Mouse (Mus musculus) Patski (cell line): ENCODE measurements around the gene Chn2. TPM values are rescaled to one million over a fixed set of nuclear protein-coding genes. Genes with fewer than 3 reads are reported as not detected.

Source experiments
- ATAC-seq: fragments of 100-300 bp; one replicate; pipeline ENCODE4 v1.8.0; 2021
- CTCF ChIA-PET: fragments of 350-600 bp; sonication (Branson Sonifier 250); formaldehyde crosslinking; loops from one replicate; lab custom pipeline; 2022; ENCODE audit warnings: inconsistent platforms; lab: Charles Lee
- POLR2A ChIA-PET: fragments of 350-600 bp; sonication (Branson Sonifier 250); formaldehyde crosslinking; loops from one replicate; lab custom pipeline; 2022; ENCODE audit warnings: antibody characterized with exemption, inconsistent platforms; lab: Charles Lee
- DNase-seq: peaks from one replicate; pipeline ENCODE4 v3.0.0-alpha.2; 2011; ENCODE audit warnings: low read depth, low spot score
- H3K27me3 ChIP-seq: fragments of 371-371 bp; one replicate; pipeline ENCODE4 v1.5.1; 2021
- CTCF ChIP-seq: fragments of 100-300 bp; IDR thresholded peaks from one replicate; pipeline ENCODE4 v1.5.1; 2021
- in situ Hi-C: fragments of 300-500 bp; cut with MboI; formaldehyde crosslinking; loops from 3 replicates; pipeline ENCODE4 v1.11.1; 2018; ENCODE audit warnings: low pct_unique_long_range_greater_than_20kb, mixed read lengths
- polyA plus RNA-seq: library from polyadenylated mRNA; unstranded; gene quantifications from one replicate; pipeline ENCODE4 v1.2.3, GENCODE M21; 2021

The Chn2 gene
- polyA plus RNA-seq, 1 experiment from 2014 or later: 15.7 TPM

DNA sequence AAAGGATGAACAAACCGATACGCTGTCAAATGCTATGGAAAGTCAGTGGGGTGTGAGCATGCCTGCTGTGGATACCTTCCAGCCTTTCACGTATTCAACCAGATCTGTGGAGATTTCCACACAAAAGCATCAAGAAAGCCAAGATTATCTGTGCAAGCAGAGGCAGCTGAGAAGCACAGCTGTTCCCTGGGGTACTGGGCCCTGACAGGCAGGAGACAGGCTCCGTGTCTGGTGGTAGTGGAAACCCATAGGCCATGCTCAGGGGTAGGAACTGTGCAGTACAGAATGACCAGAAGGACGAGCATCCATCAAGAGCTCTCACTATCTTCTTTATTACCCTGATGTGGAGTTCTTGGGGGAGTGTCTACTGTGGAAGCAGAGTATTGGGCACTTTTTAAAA, 166.1 kb downstream of the Chn2 start:
- no peaks in the 10 kb centered on the region for H3K27me3 ChIP-seq
- TF ChIP-seq CTCF: no peak
- POLR2A ChIA-PET: no interaction called here
- no peak for ATAC-seq
- in situ Hi-C loops: no loop called here
- CTCF ChIA-PET: interaction anchor here (1.4 kb wide), 1 partner anchor 34 kb away, joined by 4 read pairs; no protein-coding TSS in a partner anchor
- DNase-seq: no peak

DNA sequence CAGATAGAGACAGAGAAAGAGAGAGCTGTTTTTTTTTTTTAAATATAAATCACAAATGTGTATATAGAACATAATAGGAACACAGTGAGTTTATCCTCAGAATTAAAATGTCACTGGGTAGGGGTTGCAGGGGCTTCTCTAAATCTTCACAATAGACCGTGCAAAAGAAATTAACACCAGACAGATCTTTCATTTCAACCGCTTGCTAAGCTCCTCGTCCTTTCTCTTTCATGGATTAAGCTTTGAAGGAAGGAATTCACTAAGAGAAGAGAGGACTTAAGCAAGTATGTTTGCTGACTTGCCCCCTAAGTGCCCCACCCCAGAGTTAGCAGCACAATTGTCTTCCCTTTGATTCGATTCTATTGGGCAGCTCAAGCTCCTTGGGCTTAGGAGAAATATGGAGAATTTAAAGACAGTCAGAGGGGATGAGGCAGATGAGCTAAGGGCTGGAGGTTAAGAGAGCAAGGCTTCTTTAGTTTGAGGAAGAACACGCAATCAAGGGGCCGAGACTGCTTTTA, 166.9 kb downstream of the Chn2 start:
- DNase-seq (no peak), ATAC-seq (no peak)
- no peaks in the 10 kb centered on the region for H3K27me3 ChIP-seq
- POLR2A ChIA-PET: no interaction called here
- in situ Hi-C loops: no loop called here
- CTCF ChIA-PET: interaction anchor here (1.4 kb wide), 1 partner anchor 35 kb away, joined by 4 read pairs; no protein-coding TSS in a partner anchor
- no peak for TF ChIP-seq CTCF

DNA sequence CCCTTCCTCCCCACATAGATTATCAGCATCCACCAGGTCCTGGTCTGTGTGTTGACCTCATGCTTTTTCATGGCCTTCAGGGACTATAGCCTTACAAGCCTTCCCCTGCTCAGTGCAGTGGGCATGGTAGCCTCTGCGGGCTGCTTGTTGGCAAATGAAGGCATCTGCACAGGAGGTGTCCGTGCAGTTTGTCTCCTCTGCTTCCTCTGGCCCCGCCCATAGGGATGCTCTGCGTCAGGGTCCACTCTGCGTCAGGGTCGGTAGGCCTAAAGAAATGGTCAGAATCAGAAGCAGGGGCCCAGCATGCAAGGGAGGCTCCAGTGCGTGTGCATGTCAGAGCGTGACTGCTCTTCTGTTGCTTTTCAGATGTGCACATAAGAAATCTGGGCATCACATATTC, 169.4 kb downstream of the Chn2 start:
- DNase-seq (no peak), ATAC-seq (no peak)
- TF ChIP-seq CTCF: no peak
- no peaks in the 10 kb centered on the region for H3K27me3 ChIP-seq
- in situ Hi-C loops: no loop called here
- POLR2A ChIA-PET: interaction anchor here (0.6 kb wide), 1 partner anchor 9 kb away, joined by 3 read pairs; no protein-coding TSS in a partner anchor
- CTCF ChIA-PET: no interaction called here

DNA sequence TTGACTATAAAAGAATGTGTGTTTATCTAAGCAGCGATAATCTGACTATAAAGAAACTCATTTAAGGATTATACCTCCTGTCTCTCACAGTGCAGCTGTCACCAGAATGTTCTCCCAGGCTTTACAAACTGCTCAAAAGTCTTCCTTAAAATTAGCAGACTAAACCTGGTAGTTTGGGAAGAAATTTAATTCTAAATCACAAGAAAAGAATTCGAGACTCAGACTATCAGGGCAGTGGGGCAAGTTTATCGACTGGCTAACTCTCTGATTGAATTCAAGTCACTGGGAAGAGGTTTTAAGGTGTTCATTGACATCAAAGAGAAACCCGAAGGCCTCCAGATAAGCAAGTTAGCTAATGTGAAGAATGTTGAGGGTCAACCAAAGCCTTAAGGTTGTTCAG, 171.6 kb downstream of the Chn2 start:
- TF ChIP-seq CTCF: no peak
- DNase-seq (no peak), ATAC-seq (no peak)
- POLR2A ChIA-PET: interaction anchor here (0.8 kb wide), 1 partner anchor 368 kb away, joined by 10 read pairs; no protein-coding TSS in a partner anchor
- H3K27me3 ChIP-seq: no peaks in the 10 kb centered on the region
- in situ Hi-C loops: no loop called here
- CTCF ChIA-PET: no interaction called here

DNA sequence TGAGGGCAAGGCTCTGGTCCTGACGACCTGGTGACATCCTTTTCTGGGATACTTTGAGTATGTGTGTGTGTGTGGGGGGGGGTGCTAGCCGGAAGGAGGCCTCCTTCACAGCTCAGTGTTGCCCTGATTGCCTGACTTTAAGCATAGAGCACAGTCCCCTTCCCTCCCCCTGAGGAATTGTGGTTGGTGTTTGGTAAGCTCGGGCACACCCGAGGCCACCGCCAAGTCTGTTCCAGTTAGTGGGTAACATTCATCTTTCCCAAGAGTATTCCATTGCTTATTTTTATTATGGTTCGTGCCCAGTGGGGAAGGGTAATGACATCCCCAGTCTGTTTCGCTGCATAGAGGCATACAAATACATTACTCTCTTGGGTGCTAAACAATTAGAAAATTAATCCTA, 172.6 kb downstream of the Chn2 start:
- no peak for TF ChIP-seq CTCF
- DNase-seq (no peak), ATAC-seq (no peak)
- in situ Hi-C loops: no loop called here
- H3K27me3 ChIP-seq: no peaks in the 10 kb centered on the region
- ChIA-PET CTCF (no interaction called here), POLR2A (interaction anchor here (0.6 to 0.8 kb wide), 2 partner anchors 18 to 369 kb away, joined by 3 to 10 read pairs; no protein-coding TSS in a partner anchor)

DNA sequence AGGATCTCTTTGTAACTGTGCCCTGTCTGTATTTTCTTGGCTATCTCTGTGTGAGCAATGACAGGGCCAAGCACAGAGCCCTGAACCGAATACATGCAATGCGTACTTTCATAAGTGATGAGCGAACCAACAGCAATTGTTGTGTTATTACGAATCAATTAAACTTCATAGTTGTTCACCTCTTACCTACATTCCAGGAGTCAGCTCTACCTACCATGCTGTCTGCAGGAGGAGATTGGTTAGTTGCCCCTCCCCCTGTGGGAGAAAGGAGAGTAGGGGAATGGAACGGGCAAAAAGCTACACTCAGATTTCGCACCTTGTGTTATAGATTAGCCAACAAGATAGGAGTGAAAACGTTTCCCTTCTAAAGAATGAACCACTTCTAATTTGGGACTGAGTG, 174.4 kb downstream of the Chn2 start:
- ChIA-PET CTCF (interaction anchor here (1.0 kb wide), 1 partner anchor 15 kb away, joined by 3 read pairs; no protein-coding TSS in a partner anchor), POLR2A (no interaction called here)
- in situ Hi-C loops: no loop called here
- DNase-seq (no peak), ATAC-seq (no peak)
- no peak for TF ChIP-seq CTCF
- H3K27me3 ChIP-seq: no peaks in the 10 kb centered on the region

DNA sequence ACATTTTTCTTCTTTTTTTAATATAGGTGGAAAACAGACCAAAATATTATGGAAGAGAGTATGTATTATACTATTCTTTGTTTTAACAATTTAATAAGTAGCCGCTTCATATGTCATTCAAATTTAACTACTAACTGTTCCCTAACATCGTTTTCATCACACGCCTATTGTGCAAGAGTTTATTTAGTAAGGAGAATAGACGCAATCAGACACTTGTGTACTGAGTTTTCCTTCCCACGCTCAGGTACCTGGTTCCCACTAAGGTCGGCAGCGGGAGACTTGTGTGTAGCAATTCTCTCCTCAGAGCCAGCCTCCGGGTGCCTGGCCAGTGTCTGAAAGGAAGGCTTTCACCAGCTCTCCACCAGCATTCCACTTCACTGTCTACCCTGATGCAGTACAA, 176.3 kb downstream of the Chn2 start:
- in situ Hi-C loops: no loop called here
- no peaks in the 10 kb centered on the region for H3K27me3 ChIP-seq
- POLR2A ChIA-PET: no interaction called here
- CTCF ChIA-PET: no interaction called here
- ATAC-seq: no peak
- no peak for TF ChIP-seq CTCF
- no peak for DNase-seq

DNA sequence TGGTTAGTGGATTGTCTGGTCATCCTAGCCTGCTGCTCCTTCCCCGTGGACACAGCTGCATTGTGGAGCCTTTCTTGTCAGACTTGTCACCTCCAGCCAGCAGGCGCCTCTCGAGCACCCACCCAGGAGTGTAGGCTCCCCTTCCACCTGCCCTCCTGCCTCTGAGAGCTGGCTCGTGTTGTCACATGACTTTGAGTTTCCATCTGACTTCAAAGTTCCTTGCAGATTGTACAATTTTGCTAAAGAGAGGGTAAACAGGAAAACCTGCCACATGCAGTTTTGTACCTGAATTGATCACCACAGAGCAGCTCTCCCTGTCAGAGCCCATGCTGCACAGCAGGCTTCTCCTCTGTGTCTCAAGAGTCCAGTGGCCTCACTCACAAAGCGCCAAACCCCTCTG, 177.2 kb downstream of the Chn2 start:
- in situ Hi-C loops: no loop called here
- ATAC-seq: no peak
- no peak for DNase-seq
- no peaks in the 10 kb centered on the region for H3K27me3 ChIP-seq
- no peak for TF ChIP-seq CTCF
- POLR2A ChIA-PET: no interaction called here
- CTCF ChIA-PET: no interaction called here

DNA sequence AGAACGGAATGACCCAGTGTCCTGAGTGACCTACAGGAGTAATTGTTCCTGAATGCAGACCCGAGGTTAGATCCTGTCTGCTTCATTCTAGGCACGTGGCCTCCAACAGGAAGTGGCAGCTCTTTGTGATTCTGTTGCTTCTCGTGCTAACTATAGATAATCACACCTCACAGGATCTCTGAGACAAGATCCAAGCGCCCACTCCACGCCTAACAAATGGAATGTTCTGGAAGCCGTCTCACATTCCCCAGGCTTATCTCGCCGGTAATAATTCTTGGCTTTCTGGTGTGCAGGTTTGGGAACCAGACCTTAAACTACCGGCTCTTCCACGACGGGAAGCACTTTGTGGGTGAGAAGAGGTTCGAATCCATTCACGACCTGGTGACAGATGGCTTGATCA, 180.8 kb downstream of the Chn2 start:
- CTCF ChIA-PET: no interaction called here
- TF ChIP-seq CTCF: no peak
- ATAC-seq (no peak), DNase-seq (no peak)
- in situ Hi-C loops: no loop called here
- POLR2A ChIA-PET: no interaction called here
- no peaks in the 10 kb centered on the region for H3K27me3 ChIP-seq

DNA sequence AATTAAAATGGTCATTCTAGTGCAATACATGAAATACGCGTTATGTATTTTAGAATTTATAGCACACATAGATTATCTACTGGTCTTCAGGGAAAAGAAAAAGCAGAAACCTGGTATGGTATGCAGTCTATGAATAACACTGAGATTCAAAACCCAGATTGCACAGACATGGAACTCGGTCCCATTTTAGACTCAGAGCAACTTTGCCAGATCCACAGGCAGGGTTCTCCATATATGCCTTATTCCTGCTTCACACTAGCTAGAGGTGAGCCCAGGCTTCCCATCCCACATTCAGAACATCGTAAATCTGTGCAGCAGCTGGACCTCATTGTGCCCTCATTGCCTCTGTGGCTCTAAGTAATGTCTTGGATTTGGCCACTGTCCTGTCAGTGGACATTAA, 184.2 kb downstream of the Chn2 start:
- no peaks in the 10 kb centered on the region for H3K27me3 ChIP-seq
- DNase-seq (no peak), ATAC-seq (no peak)
- TF ChIP-seq CTCF: no peak
- POLR2A ChIA-PET: no interaction called here
- CTCF ChIA-PET: interaction anchor here (1.5 kb wide), 1 partner anchor 189 kb away, joined by 5 read pairs; no protein-coding TSS in a partner anchor
- in situ Hi-C loops: no loop called here

DNA sequence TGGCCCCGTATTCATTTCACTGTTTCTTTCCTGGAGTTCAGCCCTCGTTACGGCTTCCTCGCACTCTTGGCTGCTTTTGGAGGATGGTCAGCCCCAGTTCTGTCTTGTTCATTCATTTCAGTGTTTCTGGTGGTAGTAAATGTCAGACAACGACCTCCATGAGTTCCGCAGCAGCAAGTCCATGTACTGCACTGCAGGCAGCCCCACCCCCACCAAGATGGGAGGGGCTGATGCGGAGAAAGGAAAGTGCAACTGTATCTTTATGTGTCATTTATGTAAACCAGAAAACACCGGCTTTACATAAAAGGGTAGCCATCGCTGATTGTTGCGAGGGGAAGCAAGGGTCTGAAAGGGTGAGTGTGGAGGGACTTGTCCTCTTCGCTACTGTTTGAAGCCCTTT, 185.0 kb downstream of the Chn2 start:
- DNase-seq (no peak), ATAC-seq (no peak)
- no peaks in the 10 kb centered on the region for H3K27me3 ChIP-seq
- in situ Hi-C loops: no loop called here
- ChIA-PET POLR2A (no interaction called here), CTCF (no interaction called here)
- no peak for TF ChIP-seq CTCF

DNA sequence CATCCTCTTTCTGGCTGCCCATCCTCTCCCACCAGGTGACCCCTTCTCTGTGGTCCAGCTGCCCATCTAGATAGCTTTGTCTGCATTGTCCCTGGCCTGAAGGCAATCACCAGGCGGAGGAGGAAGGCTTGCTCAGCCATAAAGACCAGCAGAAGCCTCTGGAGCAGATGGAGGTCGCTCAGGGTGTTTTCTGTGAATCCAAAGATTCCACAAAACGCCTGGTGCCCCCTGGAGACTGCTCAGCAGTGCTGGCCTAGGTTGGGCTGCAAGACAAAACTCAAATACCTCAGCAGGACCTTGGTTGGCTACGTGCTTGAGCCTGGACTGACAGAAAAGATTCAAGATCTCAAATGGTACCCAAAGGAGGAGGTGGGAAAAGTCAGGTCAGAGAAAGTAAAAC, 186.0 kb downstream of the Chn2 start:
- no peak for ATAC-seq

More for the DNA sequence above, 186.0 kb downstream of the Chn2 start:
- no peak for DNase-seq
- no peak for TF ChIP-seq CTCF
- ChIA-PET POLR2A (no interaction called here), CTCF (no interaction called here)
- in situ Hi-C loops: loop anchor here (5.0 kb wide), 3 partner anchors 188 to 443 kb away; partner anchors contain the start of gene Chn2
- H3K27me3 ChIP-seq: no peaks in the 10 kb centered on the region
